Mouse (Mus musculus) embryo, embryonic 9.5 days (tissue): ENCODE measurements at regions not wholly inside any gene's neighbourhood (a gene's known extent, or its start where the extent isn't known, plus 50 kb on each side); places are given as distances from the start of the nearest gene placed in this dataset.
A peak's percentile ranks its signal among the peaks of the same experiment; 100 is the strongest.

Experiments
- DNase-seq: peaks from one replicate; pipeline ENCODE4 v3.0.0-alpha.2; 2017; ENCODE audit errors: extremely low spot score

GRCm38 (mm10) chr16:64068787-64069673 is 205.1 kb upstream of the Epha3 start:
- peak; percentile 55 for DNase-seq

DNA sequence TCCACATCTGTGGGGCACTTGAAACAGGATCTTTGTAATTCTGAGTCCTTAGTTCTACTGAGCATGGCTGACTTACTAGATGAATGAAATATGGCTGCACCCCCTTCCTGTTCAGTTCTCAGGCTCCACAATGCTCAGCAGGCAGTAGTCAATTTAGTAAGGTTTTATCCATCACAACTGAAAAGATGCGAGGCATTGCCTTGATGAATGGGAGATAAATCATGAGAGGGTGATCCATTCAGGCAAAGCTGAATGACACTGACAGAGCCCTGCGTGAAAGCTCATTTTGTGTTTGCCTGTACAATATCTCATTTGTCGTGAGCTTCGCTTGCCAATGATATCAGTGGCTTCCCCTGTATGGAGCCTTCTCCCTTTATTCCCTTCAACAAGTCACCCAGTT is 198.6 kb upstream of the Epha3 start:
- no peak for DNase-seq

GRCm38 (mm10) chr16:64058712-64059111 is 194.7 kb upstream of the Epha3 start:
- DNase-seq = no peak

DNA sequence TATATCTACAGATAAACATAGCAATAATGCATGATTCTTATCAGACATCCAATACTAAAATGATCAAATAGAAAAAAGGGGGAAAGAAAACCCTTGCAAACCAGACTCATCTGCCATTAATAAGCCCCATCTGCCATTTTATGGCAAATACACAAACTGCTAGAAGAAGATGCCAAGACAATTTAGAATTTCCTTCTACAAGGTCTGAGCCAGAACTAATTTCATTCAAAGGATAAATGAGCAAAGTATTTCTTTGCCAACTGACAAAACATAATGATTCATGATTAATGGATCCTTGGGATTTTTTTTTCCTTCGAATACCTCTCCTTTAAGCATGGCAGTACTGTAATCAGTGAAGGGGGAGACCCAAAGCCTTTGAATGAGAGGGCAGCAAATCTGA is 190.4 kb upstream of the Epha3 start:
- no peak for DNase-seq

DNA sequence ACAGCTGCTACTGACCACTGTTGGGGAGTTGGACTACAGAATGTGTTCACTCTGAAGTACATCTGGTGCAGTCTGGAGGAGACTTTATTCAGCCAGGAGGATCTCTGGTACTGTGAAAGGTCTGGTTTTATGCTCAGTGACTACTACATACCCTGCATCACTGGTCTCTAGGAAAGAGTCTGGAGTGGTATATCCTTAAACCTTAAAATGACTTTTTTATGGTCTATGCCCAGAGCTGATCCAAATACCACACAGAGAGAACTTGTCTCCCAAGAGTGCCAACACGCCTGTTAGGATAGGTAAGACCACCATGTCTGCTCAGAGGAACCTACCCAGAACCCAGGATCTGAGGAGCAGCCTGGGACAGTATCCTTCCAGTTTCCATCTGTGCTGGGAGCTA is 184.1 kb upstream of the Epha3 start:
- no peak for DNase-seq

GRCm38 (mm10) chr16:64033049-64033448 is 169.1 kb upstream of the Epha3 start:
- DNase-seq = no peak

GRCm38 (mm10) chr16:64023981-64024380 is 160.0 kb upstream of the Epha3 start:
- peak; percentile 6 for DNase-seq

- no peak for DNase-seq
Observed at GRCm38 (mm10) chr16:64000884-64001283, 136.9 kb upstream of the Epha3 start.

DNA sequence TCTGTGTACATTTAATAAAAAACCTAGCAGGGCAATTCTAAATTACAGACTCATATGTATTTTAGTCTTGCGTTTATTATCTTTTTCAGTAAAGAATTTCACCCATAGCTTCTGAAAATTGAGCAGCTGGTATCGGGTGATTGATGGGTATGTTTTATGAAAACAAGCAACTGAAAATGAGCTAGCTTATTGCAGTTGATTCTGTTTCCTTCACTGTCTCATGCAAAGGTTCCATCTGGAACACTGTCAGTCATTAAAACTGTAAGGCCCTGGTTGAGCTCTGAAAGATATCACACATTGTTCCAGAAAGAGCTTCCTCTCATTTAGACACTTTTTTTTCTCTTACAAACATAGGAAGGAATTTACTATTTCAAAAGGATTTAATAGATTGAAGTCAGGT is 103.4 kb upstream of the Epha3 start:
- no peak for DNase-seq

DNA sequence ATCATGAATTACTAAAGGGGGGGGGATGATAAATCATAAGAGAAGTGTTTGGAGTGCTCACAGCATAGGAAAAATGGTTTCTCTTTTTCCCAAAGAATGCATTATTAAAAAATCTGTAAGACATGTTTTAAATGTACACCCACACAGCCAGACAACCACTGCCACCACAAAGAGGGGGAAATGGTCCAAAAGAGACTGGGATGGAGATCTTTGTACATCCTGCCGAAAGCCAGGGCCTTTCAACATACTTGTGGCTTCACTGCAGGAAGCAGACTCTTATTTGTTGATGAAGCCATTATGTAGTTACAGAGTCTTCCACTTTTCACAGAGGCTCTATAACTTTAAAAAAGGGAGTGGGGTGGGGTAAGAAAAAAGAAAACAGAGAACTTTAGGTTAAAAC is 96.8 kb upstream of the Epha3 start:
- no peak for DNase-seq

- DNase-seq = peak; percentile 3
Observed at GRCm38 (mm10) chr16:63958154-63958553, 94.2 kb upstream of the Epha3 start.

DNA sequence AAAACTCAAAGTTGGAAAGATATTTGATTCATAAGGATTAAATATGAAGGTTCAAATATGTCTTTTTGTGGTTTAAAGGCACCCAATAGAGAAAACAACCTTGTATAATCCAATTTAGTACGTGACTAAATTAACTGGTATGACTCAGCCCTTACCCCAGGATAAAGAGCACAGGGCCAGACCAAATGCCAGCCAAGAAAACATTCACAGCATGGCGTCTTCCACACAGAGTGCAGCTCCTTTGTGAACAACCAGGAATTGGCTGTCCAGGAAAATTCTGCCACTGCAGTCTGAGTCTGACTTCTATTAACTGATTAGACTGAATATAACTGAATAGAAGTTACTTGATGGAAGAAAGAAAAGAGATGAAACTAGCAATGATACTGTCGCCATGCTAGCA is 61.2 kb upstream of the Epha3 start:
- no peak for DNase-seq

- no peak for DNase-seq
Observed at GRCm38 (mm10) chr16:63921146-63921545, 57.2 kb upstream of the Epha3 start.
